15 mouse cellular contexts compared by ENCODE assay signal in genomic region chr4:117917402-117917801, GRCm38 (mm10). TPM values are rescaled to one million over a fixed set of nuclear protein-coding genes. Genes with fewer than 3 reads are reported as not detected.
"Had no signal": no experiment of that assay in that cellular context is flagged by ENCODE, and none has a peak within 500 bp of the region (broad histone marks: within the 10 kb centered on the region; RNA-seq: fewer than 3 reads in every experiment).

No protein-coding gene starts in this region.

- H3K36me3 ChIP-seq: midbrain, embryonic 12.5 days; stomach, embryonic 15.5 days had no signal

- H3K27me3 ChIP-seq: neural tube, embryonic 13.5 days; stomach, embryonic 15.5 days had no signal

- H3K27ac ChIP-seq: kidney, postnatal 0 days; layer of hippocampus, adult 2 months; limb, embryonic 10.5 days; midbrain, embryonic 12.5 days; neural tube, embryonic 13.5 days had no signal

- H3K4me3 ChIP-seq: layer of hippocampus, adult 2 months; limb, embryonic 10.5 days; midbrain, embryonic 12.5 days; neural tube, embryonic 13.5 days; stomach, embryonic 15.5 days had no signal

- H3K4me2 ChIP-seq: midbrain, embryonic 12.5 days; neural tube, embryonic 13.5 days; stomach, embryonic 15.5 days had no signal

- H3K9ac ChIP-seq: midbrain, embryonic 12.5 days; neural tube, embryonic 13.5 days; stomach, embryonic 15.5 days had no signal

- DNase-seq: kidney, adult 11 months; kidney, adult 9 months; kidney, postnatal 4 days; lung, postnatal 36 days; right cerebral cortex, postnatal 14 days; thymus, adult 2 months; thymus, postnatal 25 days had no signal

- ATAC-seq: midbrain, embryonic 16.5 days had no signal

- H3K9me3 ChIP-seq: limb, embryonic 10.5 days; midbrain, embryonic 12.5 days; neural tube, embryonic 13.5 days; stomach, embryonic 15.5 days had no signal

RNA-seq across cellular contexts. Expression of gene Artn, which starts 12.2 kb away (rescaled TPM):
- total RNA-seq: megakaryocyte-erythroid progenitor cell, adult 5-6 weeks had no signal

RNA-seq across cellular contexts. Expression of gene B4galt2, which starts 34.1 kb away (rescaled TPM):
- total RNA-seq: megakaryocyte-erythroid progenitor cell, adult 5-6 weeks had no signal
